Mouse (Mus musculus) c-Kit-positive CD71-positive TER-119-positive erythroid progenitor cells, embryonic 14.5 days (primary cell): ENCODE measurements around the gene Prkrip1.
A peak's percentile ranks its signal among the peaks of the same experiment; 100 is the strongest.
"Not testable (repeated sequence)": the region's sequence is repeated elsewhere in the genome, so short reads cannot be mapped to it uniquely, and the experiment has no call there.

ENCODE experiments used
- DNase-seq: peaks from one replicate; pipeline ENCODE4 v3.0.0-alpha.2; 2013; ENCODE audit warnings: low spot score

Prkrip1 gene

GRCm38 (mm10) chr5:136163807-136164474 is 34.8 kb downstream of the Prkrip1 start:
- no peak for DNase-seq

- DNase-seq, result not testable (repeated sequence)
Measured at GRCm38 (mm10) chr5:136160084-136160483, 38.7 kb downstream of the Prkrip1 start.

GRCm38 (mm10) chr5:136155399-136155798 is 43.4 kb downstream of the Prkrip1 start:
- no peak for DNase-seq

DNA sequence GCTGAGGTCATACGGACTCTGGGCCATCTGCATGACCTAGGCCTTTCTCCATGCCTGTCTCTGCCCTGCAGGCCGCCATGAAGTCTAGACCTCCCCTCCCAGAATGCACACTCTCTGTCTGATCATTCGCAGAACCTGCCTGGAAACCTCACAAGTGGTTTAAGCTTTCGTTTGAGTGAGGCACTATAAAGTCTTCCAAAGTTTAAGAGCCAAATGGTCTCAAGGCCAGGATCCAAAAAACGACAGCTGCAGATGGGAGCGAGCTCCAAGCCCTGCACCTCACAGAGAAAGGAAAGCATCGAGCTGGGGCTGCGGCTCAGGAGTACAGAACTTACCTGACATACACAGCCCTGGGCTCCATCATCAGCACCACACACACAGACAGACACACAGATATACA is 46.4 kb downstream of the Prkrip1 start:
- no peak for DNase-seq

GRCm38 (mm10) chr5:136149134-136149576 is 49.6 kb downstream of the Prkrip1 start:
- not testable (repeated sequence) for DNase-seq

DNA sequence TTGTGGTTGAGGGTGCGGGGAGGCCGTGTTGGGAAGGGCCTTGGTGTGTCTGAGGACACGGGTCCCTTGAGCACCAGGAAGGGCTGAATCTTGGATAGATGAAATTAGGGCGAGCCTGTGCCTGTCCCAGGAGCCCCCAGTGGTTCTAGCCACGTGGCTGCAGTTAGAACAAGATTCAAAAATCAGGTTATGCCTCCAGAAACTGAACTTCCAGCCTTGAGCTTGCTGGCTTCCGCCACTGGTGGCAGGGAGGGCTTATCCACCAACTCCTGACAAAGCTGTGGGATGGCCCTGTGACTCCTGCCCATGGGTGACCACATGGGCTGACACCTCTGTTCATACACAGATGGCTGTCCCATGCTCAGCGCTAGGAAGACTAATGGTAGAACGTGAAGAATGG is 51.1 kb downstream of the Prkrip1 start:
- no peak for DNase-seq

GRCm38 (mm10) chr5:136146936-136147335 is 51.8 kb downstream of the Prkrip1 start:
- no peak for DNase-seq

DNA sequence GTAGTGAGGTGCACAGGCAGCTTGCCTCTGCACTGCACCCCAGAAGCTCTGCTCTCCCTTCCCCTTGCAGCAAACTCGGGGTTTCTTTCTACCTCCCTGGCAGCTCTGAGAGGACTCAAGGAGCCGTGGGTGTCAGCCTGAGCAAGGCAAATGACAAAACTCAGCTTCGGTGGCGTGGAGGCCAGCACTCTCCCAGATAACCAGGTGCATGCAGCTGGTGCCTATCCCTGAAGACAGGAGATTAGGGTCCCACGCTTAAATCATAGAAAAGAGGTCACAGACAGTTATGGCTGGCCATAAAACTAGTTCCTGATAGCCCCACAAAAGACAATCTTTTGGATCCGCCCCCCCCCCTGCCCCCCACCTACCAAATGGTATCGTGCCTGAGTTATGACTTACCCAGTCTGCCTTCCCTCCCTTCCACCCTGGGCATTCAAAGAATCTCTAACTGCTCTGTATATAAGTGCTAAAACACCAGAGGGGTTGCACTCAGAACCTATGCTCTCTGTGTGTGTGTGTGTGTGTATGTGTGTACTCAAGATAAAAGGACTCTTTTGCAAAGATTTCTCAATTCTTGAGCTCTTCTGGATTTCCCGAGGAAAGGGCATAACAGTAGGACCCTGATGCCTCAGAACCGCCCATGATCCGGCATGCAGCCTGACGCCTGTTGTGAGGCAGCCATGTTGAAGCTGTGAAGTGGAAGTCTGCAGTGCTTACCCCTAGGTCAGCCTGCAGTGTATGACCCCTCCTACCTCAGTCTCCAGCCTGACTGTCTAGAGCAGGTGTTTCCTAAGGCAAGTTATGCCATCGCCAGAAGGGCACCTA is 53.9 kb downstream of the Prkrip1 start:
- no peak for DNase-seq

GRCm38 (mm10) chr5:136143161-136143755 is 55.5 kb downstream of the Prkrip1 start:
- no peak for DNase-seq

- no peak for DNase-seq
Measured at GRCm38 (mm10) chr5:136142746-136143145, 56.0 kb downstream of the Prkrip1 start.

- DNase-seq, result no peak
Measured at GRCm38 (mm10) chr5:136140057-136140482, 58.7 kb downstream of the Prkrip1 start.

DNA sequence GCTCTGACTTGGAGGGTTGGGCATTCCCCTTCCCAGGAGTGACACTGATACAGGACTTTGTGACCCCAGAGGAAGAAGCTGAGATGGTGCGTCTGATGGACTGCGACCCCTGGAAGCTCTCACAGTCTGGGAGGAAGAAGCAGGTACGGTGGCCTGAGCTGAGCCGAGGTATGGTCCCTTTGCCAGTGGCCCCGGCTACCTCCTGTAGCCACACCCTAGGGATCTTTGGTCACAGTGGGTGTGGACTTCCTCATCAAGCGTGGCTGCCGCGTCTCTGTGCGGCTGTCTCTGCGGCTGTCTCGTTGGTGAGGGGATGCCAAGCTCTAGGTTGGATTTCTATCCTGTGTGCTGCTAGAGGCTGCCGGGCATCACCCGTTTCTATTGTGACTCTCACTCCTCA is 59.4 kb downstream of the Prkrip1 start:
- DNase-seq, result no peak

DNA sequence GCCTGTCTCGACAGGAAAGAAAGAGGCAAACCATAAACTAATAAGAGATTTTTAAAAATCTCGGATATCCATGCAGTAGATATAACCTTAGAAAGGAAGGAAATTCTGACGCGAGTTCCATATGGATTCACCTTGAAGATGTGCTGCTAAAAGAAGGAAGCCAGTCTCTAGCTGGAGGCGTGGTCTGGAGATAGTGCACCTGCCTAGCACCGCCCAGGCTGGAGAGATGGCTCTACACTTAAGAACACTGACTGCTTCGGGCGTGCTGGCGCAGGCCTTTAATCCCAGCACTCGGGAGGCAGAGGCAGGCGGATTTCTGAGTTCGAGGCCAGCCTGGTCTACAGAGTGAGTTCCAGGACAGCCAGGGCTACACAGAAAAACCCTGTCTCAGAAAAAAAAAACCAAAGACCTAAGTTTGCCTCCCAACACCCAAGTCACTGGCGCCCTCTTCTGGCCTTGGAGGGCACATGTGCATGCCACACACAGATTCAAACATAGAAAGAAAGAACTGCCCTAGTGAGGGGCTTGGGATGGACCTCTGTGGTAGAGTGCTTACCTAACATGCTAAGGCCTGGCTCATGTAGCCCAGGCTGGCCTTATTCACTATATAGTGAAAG is 61.0 kb downstream of the Prkrip1 start:
- DNase-seq, result peak; percentile 72

DNA sequence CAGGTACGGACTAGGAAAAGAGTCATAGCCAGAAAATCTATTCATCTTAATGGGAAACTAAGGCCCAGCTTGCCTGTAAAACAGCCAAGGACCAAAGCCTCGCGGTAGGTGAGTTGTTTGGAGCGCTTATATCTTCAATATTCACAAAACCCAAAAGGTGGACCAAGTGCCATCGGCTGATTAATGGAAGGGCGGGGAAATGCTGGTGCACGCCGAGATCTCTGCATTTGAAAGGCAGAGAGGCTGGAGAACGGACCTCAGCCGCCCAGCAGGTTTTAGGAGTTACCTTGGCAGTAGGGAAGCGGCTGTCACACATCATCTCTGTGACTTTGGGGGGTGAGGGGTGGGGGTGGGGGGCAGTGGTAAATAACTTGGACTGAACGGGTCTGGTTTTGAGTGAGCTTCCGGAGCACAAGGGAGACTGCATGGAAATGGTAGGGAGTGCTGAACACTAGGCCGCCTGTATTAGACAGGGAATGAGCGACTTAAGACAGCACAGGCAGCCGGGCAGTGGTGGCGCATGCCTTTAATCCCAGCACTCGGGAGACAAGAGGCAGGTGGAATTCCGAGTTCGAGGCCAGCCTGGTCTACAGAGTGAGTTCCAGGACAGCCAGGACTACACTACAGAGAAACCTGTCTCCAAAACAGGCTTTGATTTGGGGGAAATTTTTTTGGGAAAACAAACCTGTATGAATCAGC is 62.3 kb downstream of the Prkrip1 start:
- no peak for DNase-seq

- peak; percentile 96 for DNase-seq
Measured at GRCm38 (mm10) chr5:136135571-136136291, 63.0 kb downstream of the Prkrip1 start, which contains the start of the genes Lrwd1 and Alkbh4. Lrwd1 (minus strand) TSS chr5:136136074. Alkbh4 (plus strand) TSS chr5:136136146.
